Mouse (Mus musculus): Measurements from ENCODE around the gene Apmap. TPM values are rescaled to one million over a fixed set of nuclear protein-coding genes. Genes with fewer than 3 reads are reported as not detected.
A peak's percentile ranks its signal among the peaks of the same experiment; 100 is the strongest.

The Apmap gene
- polyA plus RNA-seq, 1 experiment from 2014 or later: 36.2 TPM

GRCm38 (mm10) chr2:150647681-150648299 is 39.4 kb upstream of the Apmap start:
- H3K4me2 ChIP-seq (ENCODE audit: low read length): no peak overlapping the region
- DNase-seq (ENCODE audit: low spot score): no peak

GRCm38 (mm10) chr2:150646411-150647121 is 38.2 kb upstream of the Apmap start:
- Histone ChIP-seq H3K4me1 (replicated peaks; ENCODE audit: control insufficient read depth, insufficient read depth, low read length) (peaks cover 23% of the 10 kb centered on the region; the same call in 1 of the 2 replicates), H3K4me3 (ENCODE audit: low read depth, low read length) (no peak overlapping the region), H3K27me3 (replicated peaks; ENCODE audit: control insufficient read depth, insufficient read depth, low read length) (no peaks in the 10 kb centered on the region), H3K27ac (ENCODE audit: low read depth) (peak overlapping the region; percentile 9; the same call in 1 of the 2 replicates), H3K9ac (ENCODE audit: low read length) (no peak overlapping the region), H3K4me2 (ENCODE audit: low read length) (no peak overlapping the region), H3K9me3 (ENCODE audit: control insufficient read depth, low read length) (no peaks in the 10 kb centered on the region), H3K36me3 (ENCODE audit: control insufficient read depth, insufficient read depth, low read length) (no peaks in the 10 kb centered on the region)
- no peak for DNase-seq (ENCODE audit: low spot score)
- no peak for ATAC-seq (replicated peaks; ENCODE audit: low FRiP score, low TSS enrichment, low read depth)
- 63% methylated on average over 8 of the region's 8 CpGs for WGBS

More at GRCm38 (mm10) chr2:150647681-150648299, 39.4 kb upstream of the Apmap start:
- no peak overlapping the region for H3K4me3 ChIP-seq (ENCODE audit: low read depth, low read length)
- H3K27me3 ChIP-seq (replicated peaks; ENCODE audit: control insufficient read depth, insufficient read depth, low read length): no peaks in the 10 kb centered on the region
- ATAC-seq (replicated peaks; ENCODE audit: low FRiP score, low TSS enrichment, low read depth): no peak
- H3K27ac ChIP-seq (ENCODE audit: low read depth): no peak overlapping the region
- H3K4me1 ChIP-seq (replicated peaks; ENCODE audit: control insufficient read depth, insufficient read depth, low read length): peaks cover 23% of the 10 kb centered on the region; the same call in 1 of the 2 replicates
- H3K9me3 ChIP-seq (ENCODE audit: control insufficient read depth, low read length): no peaks in the 10 kb centered on the region
- no peaks in the 10 kb centered on the region for H3K36me3 ChIP-seq (ENCODE audit: control insufficient read depth, insufficient read depth, low read length)
- 81% methylated on average over 14 of the region's 14 CpGs for WGBS
- no peak overlapping the region for H3K9ac ChIP-seq (ENCODE audit: low read length)

- Histone ChIP-seq H3K36me3 (ENCODE audit: control insufficient read depth, insufficient read depth, low read length) (no peaks in the 10 kb centered on the region), H3K9me3 (ENCODE audit: control insufficient read depth, low read length) (no peaks in the 10 kb centered on the region), H3K4me2 (ENCODE audit: low read length) (no peak overlapping the region), H3K9ac (ENCODE audit: low read length) (no peak overlapping the region), H3K4me3 (ENCODE audit: low read depth, low read length) (no peak overlapping the region), H3K27me3 (replicated peaks; ENCODE audit: control insufficient read depth, insufficient read depth, low read length) (no peaks in the 10 kb centered on the region), H3K4me1 (replicated peaks; ENCODE audit: control insufficient read depth, insufficient read depth, low read length) (peaks cover 16% of the 10 kb centered on the region; the same call in 1 of the 2 replicates), H3K27ac (ENCODE audit: low read depth) (peak overlapping the region; percentile 22; the same call in 1 of the 2 replicates)
- DNase-seq (ENCODE audit: low spot score) (no peak), ATAC-seq (replicated peaks; ENCODE audit: low FRiP score, low TSS enrichment, low read depth) (no peak)
- WGBS: 70% methylated on average over 4 of the region's 4 CpGs
Observed at GRCm38 (mm10) chr2:150645225-150645624, 36.9 kb upstream of the Apmap start.

GRCm38 (mm10) chr2:150643726-150644415 is 35.5 kb upstream of the Apmap start:
- Histone ChIP-seq H3K9me3 (ENCODE audit: control insufficient read depth, low read length) (no peaks in the 10 kb centered on the region), H3K4me3 (ENCODE audit: low read depth, low read length) (no peak overlapping the region), H3K9ac (ENCODE audit: low read length) (no peak overlapping the region), H3K4me2 (ENCODE audit: low read length) (no peak overlapping the region), H3K36me3 (ENCODE audit: control insufficient read depth, insufficient read depth, low read length) (no peaks in the 10 kb centered on the region), H3K27me3 (replicated peaks; ENCODE audit: control insufficient read depth, insufficient read depth, low read length) (no peaks in the 10 kb centered on the region), H3K27ac (ENCODE audit: low read depth) (peak overlapping the region; percentile 43; the same call in 1 of the 2 replicates), H3K4me1 (replicated peaks; ENCODE audit: control insufficient read depth, insufficient read depth, low read length) (peaks cover 9% of the 10 kb centered on the region; the same call in 1 of the 2 replicates)
- 77% methylated on average over 8 of the region's 8 CpGs for WGBS
- ATAC-seq (replicated peaks; ENCODE audit: low FRiP score, low TSS enrichment, low read depth) (peak; percentile 88), DNase-seq (ENCODE audit: low spot score) (no peak)

GRCm38 (mm10) chr2:150643166-150643565 is 34.8 kb upstream of the Apmap start:
- DNase-seq (ENCODE audit: low spot score): no peak
- ATAC-seq (replicated peaks; ENCODE audit: low FRiP score, low TSS enrichment, low read depth): no peak
- H3K4me2 ChIP-seq (ENCODE audit: low read length): no peak overlapping the region
- no peak overlapping the region for H3K9ac ChIP-seq (ENCODE audit: low read length)
- H3K9me3 ChIP-seq (ENCODE audit: control insufficient read depth, low read length): no peaks in the 10 kb centered on the region
- H3K4me1 ChIP-seq (replicated peaks; ENCODE audit: control insufficient read depth, insufficient read depth, low read length): peaks cover 9% of the 10 kb centered on the region; the same call in 1 of the 2 replicates
- WGBS: 80% methylated on average over 1 of the region's 1 CpGs
- H3K27ac ChIP-seq (ENCODE audit: low read depth): peak overlapping the region; percentile 43; the same call in 1 of the 2 replicates
- no peak overlapping the region for H3K4me3 ChIP-seq (ENCODE audit: low read depth, low read length)
- no peaks in the 10 kb centered on the region for H3K27me3 ChIP-seq (replicated peaks; ENCODE audit: control insufficient read depth, insufficient read depth, low read length)
- no peaks in the 10 kb centered on the region for H3K36me3 ChIP-seq (ENCODE audit: control insufficient read depth, insufficient read depth, low read length)

- Histone ChIP-seq H3K9ac (ENCODE audit: low read length) (no peak overlapping the region), H3K36me3 (ENCODE audit: control insufficient read depth, insufficient read depth, low read length) (peaks cover 7% of the 10 kb centered on the region; the same call in 1 of the 2 replicates), H3K4me1 (replicated peaks; ENCODE audit: control insufficient read depth, insufficient read depth, low read length) (no peaks in the 10 kb centered on the region), H3K4me2 (ENCODE audit: low read length) (no peak overlapping the region), H3K9me3 (ENCODE audit: control insufficient read depth, low read length) (no peaks in the 10 kb centered on the region), H3K27me3 (replicated peaks; ENCODE audit: control insufficient read depth, insufficient read depth, low read length) (no peaks in the 10 kb centered on the region), H3K4me3 (ENCODE audit: low read depth, low read length) (no peak overlapping the region), H3K27ac (ENCODE audit: low read depth) (no peak overlapping the region)
- DNase-seq (ENCODE audit: low spot score): no peak
- 59% methylated on average over 2 of the region's 2 CpGs for WGBS
- ATAC-seq (replicated peaks; ENCODE audit: low FRiP score, low TSS enrichment, low read depth): no peak
Observed at GRCm38 (mm10) chr2:150638370-150638733, 30.0 kb upstream of the Apmap start.

GRCm38 (mm10) chr2:150637702-150638369 is 29.5 kb upstream of the Apmap start:
- 76% methylated on average over 6 of the region's 6 CpGs for WGBS
- no peak overlapping the region for H3K9ac ChIP-seq (ENCODE audit: low read length)

GRCm38 (mm10) chr2:150635877-150636446 is 27.6 kb upstream of the Apmap start:
- H3K4me3 ChIP-seq (ENCODE audit: low read depth, low read length): no peak overlapping the region
- DNase-seq (ENCODE audit: low spot score): no peak
- no peak overlapping the region for H3K4me2 ChIP-seq (ENCODE audit: low read length)
- no peak for ATAC-seq (replicated peaks; ENCODE audit: low FRiP score, low TSS enrichment, low read depth)
- H3K36me3 ChIP-seq (ENCODE audit: control insufficient read depth, insufficient read depth, low read length): peaks cover 9% of the 10 kb centered on the region; the same call in 1 of the 2 replicates
- WGBS: 79% methylated on average over 3 of the region's 3 CpGs
- no peaks in the 10 kb centered on the region for H3K9me3 ChIP-seq (ENCODE audit: control insufficient read depth, low read length)
- no peaks in the 10 kb centered on the region for H3K4me1 ChIP-seq (replicated peaks; ENCODE audit: control insufficient read depth, insufficient read depth, low read length)
- H3K27ac ChIP-seq (ENCODE audit: low read depth): no peak overlapping the region
- no peak overlapping the region for H3K9ac ChIP-seq (ENCODE audit: low read length)
- no peaks in the 10 kb centered on the region for H3K27me3 ChIP-seq (replicated peaks; ENCODE audit: control insufficient read depth, insufficient read depth, low read length)

More at GRCm38 (mm10) chr2:150637702-150638369, 29.5 kb upstream of the Apmap start:
- Histone ChIP-seq H3K27me3 (replicated peaks; ENCODE audit: control insufficient read depth, insufficient read depth, low read length) (no peaks in the 10 kb centered on the region), H3K4me2 (ENCODE audit: low read length) (no peak overlapping the region), H3K9me3 (ENCODE audit: control insufficient read depth, low read length) (no peaks in the 10 kb centered on the region), H3K4me1 (replicated peaks; ENCODE audit: control insufficient read depth, insufficient read depth, low read length) (no peaks in the 10 kb centered on the region), H3K4me3 (ENCODE audit: low read depth, low read length) (no peak overlapping the region), H3K36me3 (ENCODE audit: control insufficient read depth, insufficient read depth, low read length) (peaks cover 7% of the 10 kb centered on the region; the same call in 1 of the 2 replicates), H3K27ac (ENCODE audit: low read depth) (no peak overlapping the region)
- ATAC-seq (replicated peaks; ENCODE audit: low FRiP score, low TSS enrichment, low read depth) (no peak), DNase-seq (ENCODE audit: low spot score) (no peak)
